Mouse (Mus musculus): Measurements from ENCODE around the gene Lmcd1. TPM values are rescaled to one million over a fixed set of nuclear protein-coding genes. Genes with fewer than 3 reads are reported as not detected.
A peak's percentile ranks its signal among the peaks of the same experiment; 100 is the strongest.

Lmcd1 gene
- polyA plus RNA-seq, 1 experiment from 2014 or later, result 69.3 TPM

GRCm38 (mm10) chr6:112267661-112268357 lies 5.7 kb upstream of the Lmcd1 start:
- H3K4me1 ChIP-seq (ENCODE audit: insufficient read depth, low read depth, low read length), result no peaks in the 10 kb centered on the region
- no peaks in the 10 kb centered on the region for H3K27me3 ChIP-seq (replicated peaks; ENCODE audit: insufficient read depth, low read length)
- no peak overlapping the region for H3K9ac ChIP-seq (replicated peaks; ENCODE audit: low read depth)
- no peak overlapping the region for H3K4me3 ChIP-seq (ENCODE audit: low read depth, low read length)
- WGBS, result 53% methylated on average over 6 of the region's 6 CpGs
- H3K9me3 ChIP-seq (ENCODE audit: low read length), result no peaks in the 10 kb centered on the region
- H3K4me2 ChIP-seq (replicated peaks; ENCODE audit: low read depth, low read length), result no peak overlapping the region
- no peak overlapping the region for H3K27ac ChIP-seq (ENCODE audit: low read length)
- ATAC-seq (no peak), DNase-seq (ENCODE audit: low spot score) (peak; percentile 35)
- H3K36me3 ChIP-seq (ENCODE audit: insufficient read depth, low read length), result no peaks in the 10 kb centered on the region
- no peak for TF ChIP-seq CTCF (IDR thresholded peaks at IDR 0.05)
- TF ChIP-seq EP300 (IDR thresholded peaks at IDR 0.05), result no peak

- no peak for TF ChIP-seq EP300 (IDR thresholded peaks at IDR 0.05)
- no peak for TF ChIP-seq CTCF (IDR thresholded peaks at IDR 0.05)
- H3K4me3 ChIP-seq (ENCODE audit: low read depth, low read length), result peak overlapping the region; percentile 27; the same call in 1 of the 2 replicates
- H3K9me3 ChIP-seq (ENCODE audit: low read length), result no peaks in the 10 kb centered on the region
- WGBS, result 23% methylated on average over 9 of the region's 9 CpGs
- peak; percentile 54 for ATAC-seq
- no peaks in the 10 kb centered on the region; the same call in 1 of the 2 replicates for H3K4me1 ChIP-seq (ENCODE audit: insufficient read depth, low read depth, low read length)
- H3K36me3 ChIP-seq (ENCODE audit: insufficient read depth, low read length), result no peaks in the 10 kb centered on the region
- H3K27ac ChIP-seq (ENCODE audit: low read length), result peak overlapping the region; percentile 71; the same call in 1 of the 2 replicates
- DNase-seq (ENCODE audit: low spot score), result peak; percentile 84
- H3K27me3 ChIP-seq (replicated peaks; ENCODE audit: insufficient read depth, low read length), result no peaks in the 10 kb centered on the region
- H3K9ac ChIP-seq (replicated peaks; ENCODE audit: low read depth), result no peak overlapping the region
- H3K4me2 ChIP-seq (replicated peaks; ENCODE audit: low read depth, low read length), result peak overlapping the region; percentile 56
Observed at GRCm38 (mm10) chr6:112274261-112275055, 900 bp downstream of the Lmcd1 start.

- H3K4me2 ChIP-seq (replicated peaks; ENCODE audit: low read depth, low read length), result no peak overlapping the region
- TF ChIP-seq CTCF (IDR thresholded peaks at IDR 0.05), result no peak
- TF ChIP-seq EP300 (IDR thresholded peaks at IDR 0.05), result no peak
- no peak overlapping the region for H3K9ac ChIP-seq (replicated peaks; ENCODE audit: low read depth)
- H3K4me1 ChIP-seq (ENCODE audit: insufficient read depth, low read depth, low read length), result no peaks in the 10 kb centered on the region; the same call in 1 of the 2 replicates
- H3K27ac ChIP-seq (ENCODE audit: low read length), result no peak overlapping the region
- no peaks in the 10 kb centered on the region for H3K9me3 ChIP-seq (ENCODE audit: low read length)
- 62% methylated on average over 6 of the region's 6 CpGs for WGBS
- no peak for ATAC-seq
- no peaks in the 10 kb centered on the region for H3K27me3 ChIP-seq (replicated peaks; ENCODE audit: insufficient read depth, low read length)
- H3K36me3 ChIP-seq (ENCODE audit: insufficient read depth, low read length), result no peaks in the 10 kb centered on the region
- no peak overlapping the region for H3K4me3 ChIP-seq (ENCODE audit: low read depth, low read length)
- DNase-seq (ENCODE audit: low spot score), result no peak
Observed at GRCm38 (mm10) chr6:112275731-112276245, 2.2 kb downstream of the Lmcd1 start.

- 80% methylated on average over 1 of the region's 1 CpGs for WGBS
- no peak for DNase-seq (ENCODE audit: low spot score)
- H3K27me3 ChIP-seq (replicated peaks; ENCODE audit: insufficient read depth, low read length), result no peaks in the 10 kb centered on the region
- no peaks in the 10 kb centered on the region for H3K36me3 ChIP-seq (ENCODE audit: insufficient read depth, low read length)
- no peak overlapping the region for H3K27ac ChIP-seq (ENCODE audit: low read length)
- H3K9ac ChIP-seq (replicated peaks; ENCODE audit: low read depth), result no peak overlapping the region
- H3K4me3 ChIP-seq (ENCODE audit: low read depth, low read length), result no peak overlapping the region
- no peaks in the 10 kb centered on the region for H3K9me3 ChIP-seq (ENCODE audit: low read length)
- TF ChIP-seq EP300 (IDR thresholded peaks at IDR 0.05) (no peak), CTCF (IDR thresholded peaks at IDR 0.05) (no peak)
- no peak overlapping the region for H3K4me2 ChIP-seq (replicated peaks; ENCODE audit: low read depth, low read length)
- no peaks in the 10 kb centered on the region; the same call in 1 of the 2 replicates for H3K4me1 ChIP-seq (ENCODE audit: insufficient read depth, low read depth, low read length)
- no peak for ATAC-seq
Observed at GRCm38 (mm10) chr6:112278805-112279204, 5.2 kb downstream of the Lmcd1 start.

- Histone ChIP-seq H3K4me3 (ENCODE audit: low read depth, low read length) (no peak overlapping the region), H3K36me3 (ENCODE audit: insufficient read depth, low read length) (no peaks in the 10 kb centered on the region), H3K9me3 (ENCODE audit: low read length) (no peaks in the 10 kb centered on the region), H3K4me1 (ENCODE audit: insufficient read depth, low read depth, low read length) (no peaks in the 10 kb centered on the region), H3K4me2 (replicated peaks; ENCODE audit: low read depth, low read length) (no peak overlapping the region), H3K9ac (replicated peaks; ENCODE audit: low read depth) (no peak overlapping the region), H3K27me3 (replicated peaks; ENCODE audit: insufficient read depth, low read length) (no peaks in the 10 kb centered on the region), H3K27ac (ENCODE audit: low read length) (no peak overlapping the region)
- 95% methylated on average over 2 of the region's 2 CpGs for WGBS
- ATAC-seq (no peak), DNase-seq (ENCODE audit: low spot score) (no peak)
- TF ChIP-seq CTCF (IDR thresholded peaks at IDR 0.05) (no peak), EP300 (IDR thresholded peaks at IDR 0.05) (no peak)
Observed at GRCm38 (mm10) chr6:112280161-112280560, 6.6 kb downstream of the Lmcd1 start.

- no peak overlapping the region for H3K4me2 ChIP-seq (replicated peaks; ENCODE audit: low read depth, low read length)
- H3K36me3 ChIP-seq (ENCODE audit: insufficient read depth, low read length), result no peaks in the 10 kb centered on the region
- DNase-seq (ENCODE audit: low spot score), result no peak
- no peak overlapping the region for H3K9ac ChIP-seq (replicated peaks; ENCODE audit: low read depth)
- no peaks in the 10 kb centered on the region for H3K27me3 ChIP-seq (replicated peaks; ENCODE audit: insufficient read depth, low read length)
- no peak for ATAC-seq
- no peak for TF ChIP-seq EP300 (IDR thresholded peaks at IDR 0.05)
- TF ChIP-seq CTCF (IDR thresholded peaks at IDR 0.05), result no peak
- no peak overlapping the region for H3K4me3 ChIP-seq (ENCODE audit: low read depth, low read length)
- H3K9me3 ChIP-seq (ENCODE audit: low read length), result no peaks in the 10 kb centered on the region
- 65% methylated on average over 3 of the region's 3 CpGs for whole genome bisulfite sequencing
- no peaks in the 10 kb centered on the region for H3K4me1 ChIP-seq (ENCODE audit: insufficient read depth, low read depth, low read length)
- H3K27ac ChIP-seq (ENCODE audit: low read length), result no peak overlapping the region
Observed at GRCm38 (mm10) chr6:112280945-112281344, 7.4 kb downstream of the Lmcd1 start.

Data from lung, postnatal 0 days (tissue).